ENCODE assay signal across 10 mouse cellular contexts in the genomic region with DNA sequence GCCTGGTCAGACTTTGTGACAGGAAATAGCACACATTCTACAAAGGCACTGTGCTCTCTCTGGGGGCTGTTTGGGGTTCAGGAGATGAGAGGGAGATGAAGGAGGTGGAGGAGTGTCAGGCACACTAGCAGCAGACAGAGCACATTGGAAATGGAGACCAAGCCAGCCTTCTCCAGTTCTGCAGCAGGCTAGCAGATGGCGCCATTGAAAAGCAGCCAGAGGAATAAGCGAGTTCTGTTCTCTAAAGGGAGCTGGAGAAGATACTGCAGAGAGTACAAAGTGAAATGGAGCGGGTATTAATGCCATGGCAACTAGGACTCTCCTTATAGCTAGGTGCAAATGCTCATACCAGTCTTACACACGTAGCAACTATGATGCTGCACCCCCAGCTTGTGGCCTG.
DNase-seq lines count a peak whose midpoint lies in the region; ATAC-seq and TF ChIP-seq lines count a peak whose summit lies in the region.
"Had no signal": no experiment of that assay in that cellular context is flagged by ENCODE, and none has a peak within 500 bp of the region (broad histone marks: within the 10 kb centered on the region; RNA-seq: fewer than 3 reads in every experiment).

No protein-coding gene starts in this region.

- no peaks in the 10 kb centered on the region for H3K36me3 ChIP-seq in hindbrain, postnatal 0 days (ENCODE audit: insufficient read depth, low read length)
- no peaks in the 10 kb centered on the region for H3K36me3 ChIP-seq in hindbrain, embryonic 10.5 days

- H3K9me3 ChIP-seq in hindbrain, postnatal 0 days (ENCODE audit: low read length): no peaks in the 10 kb centered on the region
- no peaks in the 10 kb centered on the region for H3K9me3 ChIP-seq in hindbrain, embryonic 10.5 days

- ATAC-seq in hindbrain, postnatal 0 days: peak; percentile 70
- ATAC-seq: intestine, postnatal 0 days had no signal

- peak; percentile 65 for DNase-seq in hindbrain, postnatal 0 days (ENCODE audit: low spot score)
- DNase-seq in hindbrain, embryonic 10.5 days (ENCODE audit: low spot score): no peak
- DNase-seq in cerebellum, adult 11-12 months: peak; percentile 91
- DNase-seq in frontal cortex, postnatal 10 days (ENCODE audit: low spot score in 2 of 2): peak; percentile 37 to 57
- DNase-seq in left cerebral cortex, postnatal 25 days (ENCODE audit: low spot score in 2 of 2): peak; percentile 70 to 93
- DNase-seq in adrenal gland, adult (ENCODE audit: inconsistent age in 2 of 2, low spot score in 1 of 2): no peak
- no peak for DNase-seq in urinary bladder, postnatal 14 days (ENCODE audit: low spot score)
- no peak for DNase-seq in gastrocnemius, postnatal 25 days

- H3K27me3 ChIP-seq in hindbrain, postnatal 0 days (ENCODE audit: insufficient read depth, low read length): no peaks in the 10 kb centered on the region
- no peaks in the 10 kb centered on the region for H3K27me3 ChIP-seq in hindbrain, embryonic 10.5 days (ENCODE audit: insufficient read depth, poor library complexity, severe bottlenecking)

- peak; percentile 56 for TF ChIP-seq CTCF in hindbrain, postnatal 0 days (IDR thresholded peaks at IDR 0.05; ENCODE audit: low read depth)

- no peak overlapping the region for H3K4me2 ChIP-seq in hindbrain, postnatal 0 days (ENCODE audit: low read depth, low read length)

- no peak overlapping the region for H3K9ac ChIP-seq in hindbrain, postnatal 0 days (replicated peaks; ENCODE audit: low read length)

- H3K4me1 ChIP-seq in hindbrain, postnatal 0 days (ENCODE audit: insufficient read depth, low read length): no peaks in the 10 kb centered on the region
- H3K4me1 ChIP-seq in hindbrain, embryonic 10.5 days (replicated peaks): no peaks in the 10 kb centered on the region

- intact Hi-C loops in left cerebral cortex, postnatal 25 days (cut with DNase I): no loop called here

- H3K27ac ChIP-seq in hindbrain, postnatal 0 days: no peak overlapping the region
- no peak overlapping the region for H3K27ac ChIP-seq in hindbrain, embryonic 10.5 days

- 37% methylated on average over 4 of the region's 4 CpGs for WGBS in hindbrain, postnatal 0 days
- 75% methylated on average over 4 of the region's 4 CpGs for WGBS in hindbrain, embryonic 10.5 days

- H3K4me3 ChIP-seq in hindbrain, postnatal 0 days (ENCODE audit: low read length): no peak overlapping the region
- H3K4me3 ChIP-seq in hindbrain, embryonic 10.5 days: no peak overlapping the region
- H3K4me3 ChIP-seq: myocyte had no signal

Comparison
In these comparisons a context has a peak if more than half of its experiments do, and no peak if none do; other contexts are left out.
1. DNase-seq: peak in hindbrain, postnatal 0 days (single experiment), cerebellum, adult 11-12 months (single experiment), frontal cortex, postnatal 10 days (2 of 2) and left cerebral cortex, postnatal 25 days (2 of 2); none in hindbrain, embryonic 10.5 days (single experiment), adrenal gland, adult (0 of 2), urinary bladder, postnatal 14 days (single experiment) and gastrocnemius, postnatal 25 days (single experiment).